Mouse (Mus musculus): ENCODE measurements around the gene Rabepk. TPM values are rescaled to one million over a fixed set of nuclear protein-coding genes. Genes with fewer than 3 reads are reported as not detected.
"Not testable (repeated sequence)": the region's sequence is repeated elsewhere in the genome, so short reads cannot be mapped to it uniquely, and the experiment has no call there.

Gene Rabepk
- total RNA-seq (2022): 10 to 100 TPM; 36.7 to 46.4 (median 37.5) TPM

- DNase-seq (ENCODE audit: low spot score in 2 of 2): peak; percentile 55 to 64
Observed at GRCm38 (mm10) chr2:34799357-34800256, at the start of gene Rabepk. Gene Rabepk, minus strand, starts transcription at chr2:34799912.

- DNase-seq (ENCODE audit: low spot score in 2 of 2): no peak
Observed at GRCm38 (mm10) chr2:34847702-34848101, 48.0 kb upstream of the Rabepk start.

- no peak for DNase-seq (ENCODE audit: low spot score in 2 of 2)
Observed at GRCm38 (mm10) chr2:34843211-34843939, 43.7 kb upstream of the Rabepk start.

GRCm38 (mm10) chr2:34841706-34842105 lies 42.0 kb upstream of the Rabepk start:
- DNase-seq (ENCODE audit: low spot score in 2 of 2): peak; percentile 71 to 75

GRCm38 (mm10) chr2:34840143-34840542 lies 40.4 kb upstream of the Rabepk start:
- not testable (repeated sequence) for DNase-seq (ENCODE audit: low spot score in 2 of 2)

- no peak for DNase-seq (ENCODE audit: low spot score in 2 of 2)
Observed at GRCm38 (mm10) chr2:34835669-34836068, 36.0 kb upstream of the Rabepk start.

GRCm38 (mm10) chr2:34833624-34834023 lies 33.9 kb upstream of the Rabepk start:
- no peak for DNase-seq (ENCODE audit: low spot score in 2 of 2)

- not testable (repeated sequence) for DNase-seq (ENCODE audit: low spot score in 2 of 2)
Observed at GRCm38 (mm10) chr2:34832766-34833457, 33.2 kb upstream of the Rabepk start, which contains the start of gene Gm34653. Gene Gm34653, plus strand, starts transcription at chr2:34833007.

- not testable (repeated sequence) for DNase-seq (ENCODE audit: low spot score in 2 of 2)
Observed at GRCm38 (mm10) chr2:34830066-34830465, 30.4 kb upstream of the Rabepk start.

- no peak for DNase-seq (ENCODE audit: low spot score in 2 of 2)
Observed at GRCm38 (mm10) chr2:34828026-34828425, 28.3 kb upstream of the Rabepk start.

GRCm38 (mm10) chr2:34827591-34827990 lies 27.9 kb upstream of the Rabepk start:
- no peak for DNase-seq (ENCODE audit: low spot score in 2 of 2)

- no peak for DNase-seq (ENCODE audit: low spot score in 2 of 2)
Observed at GRCm38 (mm10) chr2:34826460-34827231, 26.9 kb upstream of the Rabepk start.

GRCm38 (mm10) chr2:34825827-34826459 lies 26.2 kb upstream of the Rabepk start, which contains the start of gene Fbxw2:
Gene Fbxw2, minus strand, starts transcription at chr2:34826311.
- DNase-seq (ENCODE audit: low spot score in 2 of 2): peak; percentile 86 to 89

GRCm38 (mm10) chr2:34818492-34818891 lies 18.8 kb upstream of the Rabepk start:
- no peak for DNase-seq (ENCODE audit: low spot score in 2 of 2)

GRCm38 (mm10) chr2:34815893-34816292 lies 16.2 kb upstream of the Rabepk start:
- not testable (repeated sequence) for DNase-seq (ENCODE audit: low spot score in 2 of 2)

GRCm38 (mm10) chr2:34812706-34813105 lies 13.0 kb upstream of the Rabepk start:
- no peak for DNase-seq (ENCODE audit: low spot score in 2 of 2)

GRCm38 (mm10) chr2:34810775-34811174 lies 11.1 kb upstream of the Rabepk start:
- no peak for DNase-seq (ENCODE audit: low spot score in 2 of 2)

- no peak for DNase-seq (ENCODE audit: low spot score in 2 of 2)
Observed at GRCm38 (mm10) chr2:34809568-34809967, 9.9 kb upstream of the Rabepk start.

- no peak for DNase-seq (ENCODE audit: low spot score in 2 of 2)
Observed at GRCm38 (mm10) chr2:34808057-34808456, 8.3 kb upstream of the Rabepk start.

- DNase-seq (ENCODE audit: low spot score in 2 of 2): no peak
Observed at GRCm38 (mm10) chr2:34805364-34805950, 5.7 kb upstream of the Rabepk start.

All from layer of hippocampus, adult 8-10 months (tissue).